8 mouse cellular contexts compared by ENCODE assay signal in the genomic region with DNA sequence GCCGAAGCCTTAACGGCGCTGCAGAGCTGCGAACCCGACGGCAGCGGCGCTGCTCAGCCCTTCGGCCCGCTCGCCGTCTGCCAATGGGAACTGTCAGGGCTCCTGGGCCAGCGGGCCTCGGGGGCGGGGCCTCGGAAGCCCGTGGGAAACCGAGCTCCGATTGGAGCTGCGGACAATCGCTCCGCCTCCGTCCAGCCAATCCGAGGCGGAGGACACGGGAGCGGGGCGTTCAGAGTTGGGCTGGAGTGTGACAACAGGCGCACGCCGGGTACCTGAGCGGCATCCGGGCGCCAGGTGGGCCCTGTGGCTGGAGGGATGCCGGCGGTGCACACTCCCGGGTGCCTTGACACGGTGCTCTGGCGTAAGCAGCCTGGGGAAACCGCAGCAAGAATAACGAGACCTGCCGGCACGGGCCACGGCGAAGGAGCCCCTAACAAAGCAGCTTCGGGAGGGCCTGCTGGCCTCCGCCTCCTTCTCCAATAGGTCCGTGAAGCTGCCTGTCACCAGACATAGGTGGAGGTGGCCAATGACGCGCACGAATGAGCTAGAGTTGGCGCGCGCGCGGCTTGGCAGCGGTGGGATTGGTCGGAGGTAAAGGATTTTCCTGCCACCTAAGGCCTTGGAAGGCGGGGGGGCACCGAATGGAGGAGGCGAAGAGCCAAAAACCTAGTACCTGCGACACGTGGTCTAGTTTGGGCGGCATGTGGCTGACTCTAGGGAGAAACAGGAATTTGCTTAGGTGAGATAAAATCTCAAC. TPM values are rescaled to one million over a fixed set of nuclear protein-coding genes. Genes with fewer than 3 reads are reported as not detected.
DNase-seq lines count a peak whose midpoint lies in the region; ATAC-seq lines count a peak whose summit lies in the region.

A gene (minus strand): TSS at position 10 of the 757 bp plus-strand sequence.

- H3K4me3 ChIP-seq in embryonic facial prominence, embryonic 10.5 days: peak within 1 kb of the TSS; percentile 82
- peak within 1 kb of the TSS; percentile 72 for H3K4me3 ChIP-seq in intestine, embryonic 16.5 days (ENCODE audit: low read length)

- DNase-seq in adrenal gland, postnatal 14 days: peak; percentile 98
- DNase-seq in embryonic facial prominence, embryonic 10.5 days (ENCODE audit: low spot score): peak; percentile 98
- DNase-seq in gastrocnemius, postnatal 4 days (ENCODE audit: low spot score in 2 of 2): peak; percentile 91 to 95
- peak; percentile 98 to 99 for DNase-seq in left cerebral cortex, postnatal 25 days (ENCODE audit: low spot score in 2 of 2)
- peak; percentile 99 for DNase-seq in mesoderm, embryonic 11.5 days (ENCODE audit: low read depth, low spot score)
- peak; percentile 99 for DNase-seq in right cerebral cortex, postnatal 25 days
- peak; percentile 94 to 95 for DNase-seq in urinary bladder, postnatal 36 days (ENCODE audit: low spot score in 2 of 2)

- H3K27ac ChIP-seq in embryonic facial prominence, embryonic 10.5 days (replicated peaks): peak within 1 kb of the TSS; percentile 99
- H3K27ac ChIP-seq in intestine, embryonic 16.5 days (ENCODE audit: low read length): peak within 1 kb of the TSS; percentile 78

- H3K4me2 ChIP-seq in intestine, embryonic 16.5 days (ENCODE audit: low read depth, low read length): peak within 1 kb of the TSS; percentile 99

- WGBS in embryonic facial prominence, embryonic 10.5 days: under 1% methylated on average over 64 of the region's 64 CpGs
- under 1% methylated on average over 64 of the region's 64 CpGs for WGBS in intestine, embryonic 16.5 days

- H3K27me3 ChIP-seq in embryonic facial prominence, embryonic 10.5 days (replicated peaks; ENCODE audit: low read depth, poor library complexity, severe bottlenecking): 0 out of 2 replicates have a peak, but pooled peaks cover 6% of the 10 kb centered on the region
- H3K27me3 ChIP-seq in intestine, embryonic 16.5 days (replicated peaks; ENCODE audit: control insufficient read depth, insufficient read depth, low read length): no peaks in the 10 kb centered on the region

- H3K4me1 ChIP-seq in embryonic facial prominence, embryonic 10.5 days: peaks cover 50% of the 10 kb centered on the region
- peaks cover 14% of the 10 kb centered on the region for H3K4me1 ChIP-seq in intestine, embryonic 16.5 days (ENCODE audit: control insufficient read depth, insufficient read depth, low read length)

- no peaks in the 10 kb centered on the region for H3K9me3 ChIP-seq in embryonic facial prominence, embryonic 10.5 days
- no peaks in the 10 kb centered on the region for H3K9me3 ChIP-seq in intestine, embryonic 16.5 days (ENCODE audit: control insufficient read depth, low read length)

- H3K9ac ChIP-seq in intestine, embryonic 16.5 days (ENCODE audit: low read depth, low read length): peak within 1 kb of the TSS; percentile 78

- intact Hi-C loops in left cerebral cortex, postnatal 25 days (cut with DNase I): no loop called here

- peak; percentile 97 for ATAC-seq in intestine, embryonic 16.5 days

- H3K36me3 ChIP-seq in embryonic facial prominence, embryonic 10.5 days (replicated peaks): no peaks in the 10 kb centered on the region
- no peaks in the 10 kb centered on the region for H3K36me3 ChIP-seq in intestine, embryonic 16.5 days (ENCODE audit: control insufficient read depth, insufficient read depth, low read length)

RNA-seq across cellular contexts. Expression of the gene that starts here (rescaled TPM):
- 64.1 and 72.8 TPM in 2 replicates for total RNA-seq in adrenal gland, postnatal 14 days (2021)
- 25.3 and 25.9 TPM in 2 replicates for polyA plus RNA-seq in embryonic facial prominence, embryonic 10.5 days (2016; fragmentation: Nextera tagmentation; extraction: Ambion mirVana)
- 10 to 100 TPM; 14.5 to 15.5 TPM for total RNA-seq in gastrocnemius, postnatal 4 days (2021)
- 7.4 and 8.1 TPM in 2 replicates for polyA plus RNA-seq in intestine, embryonic 16.5 days (2015; fragmentation: Nextera tagmentation; extraction: Ambion mirVana)
- total RNA-seq in left cerebral cortex, postnatal 25 days (2021): 100 to 1,000 TPM; 108 to 118 TPM

Comparison
In these comparisons a context has a peak if more than half of its experiments do, and no peak if none do; other contexts are left out.
1. Peak in every context shown above with its lines: DNase-seq, ATAC-seq, H3K4me3 ChIP-seq and H3K27ac ChIP-seq.